Mouse (Mus musculus) liver, embryonic 15.5 days (tissue): ENCODE data around the gene Ptpn22. TPM values are rescaled to one million over a fixed set of nuclear protein-coding genes. Genes with fewer than 3 reads are reported as not detected.
"Not testable (repeated sequence)": the region's sequence is repeated elsewhere in the genome, so short reads cannot be mapped to it uniquely, and the experiment has no call there.

ENCODE experiments used
- ATAC-seq: fragments of 200-750 bp; cut with Nextera tagmentation; 2 replicates; pipeline ENCODE4 v1.8.0; 2017; ENCODE audit warnings: moderate number of reproducible peaks, mild to moderate bottlenecking, moderate library complexity; ENCODE audit not compliant: insufficient read depth
- H3K27ac ChIP-seq: fragments of 300-500 bp; sonication (generic); replicated peaks from 2 replicates; pipeline ENCODE4 v1.5.1; 2015; ENCODE audit warnings: mild to moderate bottlenecking, inconsistent platforms
- H3K27me3 ChIP-seq: fragments of 300-500 bp; sonication (generic); 2 replicates; pipeline ENCODE4 v1.6.1; 2015; ENCODE audit warnings: mild to moderate bottlenecking, inconsistent platforms
- H3K36me3 ChIP-seq: fragments of 300-500 bp; sonication (generic); replicated peaks from 2 replicates; pipeline ENCODE4 v1.6.1; 2015; ENCODE audit warnings: moderate library complexity, mild to moderate bottlenecking, inconsistent platforms
- H3K4me1 ChIP-seq: fragments of 300-500 bp; sonication (generic); replicated peaks from 2 replicates; pipeline ENCODE4 v1.6.1; 2015; ENCODE audit warnings: inconsistent platforms
- H3K4me2 ChIP-seq: fragments of 300-500 bp; sonication (generic); 2 replicates; pipeline ENCODE4 v1.6.1; 2015; ENCODE audit warnings: moderate library complexity, mild to moderate bottlenecking, inconsistent platforms
- H3K4me3 ChIP-seq: fragments of 300-500 bp; sonication (generic); replicated peaks from 2 replicates; pipeline ENCODE4 v1.5.1; 2015; ENCODE audit warnings: mild to moderate bottlenecking, inconsistent platforms
- H3K9ac ChIP-seq: fragments of 300-500 bp; sonication (generic); 2 replicates; pipeline ENCODE4 v1.6.1; 2015; ENCODE audit warnings: moderate library complexity, mild to moderate bottlenecking, inconsistent platforms
- H3K9me3 ChIP-seq: fragments of 300-500 bp; sonication (generic); replicated peaks from 2 replicates; pipeline ENCODE4 v1.6.1; 2016; ENCODE audit warnings: inconsistent platforms
- WGBS: fragments of 180-500 bp; shearing (Covaris S2); methylation state at CpG from one replicate; pipeline ENCODE4 v1.1.7; 2015; ENCODE audit warnings: mixed read lengths; ENCODE audit not compliant: insufficient replicate concordance; 5-methylcytosine and 5-hydroxymethylcytosine counted together
- polyA plus RNA-seq: library from polyadenylated mRNA; unstranded; fragments of >200 nt; fragmentation: Nextera tagmentation; extraction: Ambion mirVana; gene quantifications from 2 replicates; pipeline ENCODE4 v1.2.1, GENCODE M21; 2015

The Ptpn22 gene
- 3.5 and 4.1 TPM in 2 replicates for polyA plus RNA-seq

DNA sequence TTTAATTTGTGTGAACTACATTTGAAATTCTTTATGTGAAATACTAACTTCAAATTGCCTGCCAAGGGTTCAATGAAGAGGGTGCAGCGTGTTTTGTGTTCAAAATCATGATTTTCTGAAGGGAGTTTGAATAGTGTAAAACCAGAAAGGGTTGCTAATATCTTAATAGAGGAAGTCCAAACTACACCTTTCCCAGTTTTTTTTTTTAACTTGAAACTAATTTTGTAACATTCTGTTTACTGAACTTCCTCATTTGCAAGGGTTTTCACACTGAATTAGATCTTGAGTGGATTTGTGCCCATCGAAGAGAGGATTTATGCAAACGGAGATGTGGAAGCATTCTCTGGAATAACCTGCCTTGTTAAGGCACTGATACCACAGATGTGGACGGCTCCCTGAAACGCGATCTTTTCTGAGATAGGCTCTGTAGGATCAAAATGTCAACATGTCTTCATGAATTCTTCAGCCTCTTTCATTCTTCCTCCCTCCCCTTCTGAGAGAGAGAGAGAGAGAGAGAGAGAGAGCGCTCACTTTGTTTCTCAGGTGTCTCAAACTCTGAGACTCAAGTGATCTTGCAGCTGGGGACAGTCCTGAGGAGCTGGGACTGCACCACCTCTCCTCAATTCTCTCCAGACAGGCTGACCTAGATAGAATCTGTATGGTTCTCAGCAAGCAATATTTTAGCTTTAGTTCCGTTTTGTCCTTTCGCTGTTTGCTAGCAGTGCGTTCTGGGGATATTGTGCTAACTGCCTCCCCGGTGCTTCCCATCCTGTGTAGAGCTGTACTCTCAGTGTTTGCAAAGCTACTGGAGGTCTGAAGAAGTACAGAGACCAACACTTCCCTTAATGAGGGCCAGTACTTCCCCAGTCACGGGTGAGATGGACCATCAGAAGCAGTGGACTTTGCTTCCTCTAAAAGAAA lies at the start of gene Ptpn22:
Gene Ptpn22, plus strand, starts transcription at position 915 of the 921 bp plus-strand sequence.
- Histone ChIP-seq H3K27ac (peak within 1 kb of the TSS; percentile 72), H3K9ac (no peak within 1 kb of the TSS), H3K4me2 (peak within 1 kb of the TSS; percentile 39), H3K9me3 (no peaks in the 10 kb centered on the region), H3K36me3 (no peaks in the 10 kb centered on the region), H3K4me3 (peak within 1 kb of the TSS; percentile 26), H3K4me1 (peaks cover 4% of the 10 kb centered on the region; the same call in 1 of the 2 replicates), H3K27me3 (no peaks in the 10 kb centered on the region)
- 0 out of 2 replicates have a peak, but pooled peaks have one; percentile 60 for ATAC-seq
- WGBS: 22% methylated on average over 12 of the region's 12 CpGs

DNA sequence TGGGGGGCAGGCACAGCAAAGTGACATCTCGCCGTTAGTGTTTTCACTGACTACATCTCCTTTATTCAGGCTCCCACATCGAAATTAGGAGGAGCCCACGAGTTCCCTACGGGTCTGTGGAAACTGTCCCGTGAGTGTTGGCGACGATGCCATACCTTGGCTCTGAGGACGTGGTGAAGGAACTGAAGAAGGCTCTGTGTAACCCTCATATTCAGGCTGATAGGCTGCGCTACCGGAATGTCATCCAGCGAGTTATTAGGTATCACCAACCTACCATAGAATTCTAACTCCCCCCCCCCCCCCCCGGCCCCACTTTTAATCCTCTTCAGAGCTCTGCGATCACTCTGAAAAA lies 49.8 kb upstream of the Ptpn22 start:
- Histone ChIP-seq H3K4me3 (peak overlapping the region; percentile 89), H3K36me3 (peaks cover 52% of the 10 kb centered on the region), H3K4me2 (peak overlapping the region; percentile 70), H3K9ac (peak overlapping the region; percentile 90), H3K27ac (peak overlapping the region; percentile 98), H3K4me1 (peaks cover 54% of the 10 kb centered on the region), H3K27me3 (no peaks in the 10 kb centered on the region), H3K9me3 (no peaks in the 10 kb centered on the region)
- ATAC-seq: peak; percentile 60
- WGBS: 3% methylated on average over 14 of the region's 14 CpGs

DNA sequence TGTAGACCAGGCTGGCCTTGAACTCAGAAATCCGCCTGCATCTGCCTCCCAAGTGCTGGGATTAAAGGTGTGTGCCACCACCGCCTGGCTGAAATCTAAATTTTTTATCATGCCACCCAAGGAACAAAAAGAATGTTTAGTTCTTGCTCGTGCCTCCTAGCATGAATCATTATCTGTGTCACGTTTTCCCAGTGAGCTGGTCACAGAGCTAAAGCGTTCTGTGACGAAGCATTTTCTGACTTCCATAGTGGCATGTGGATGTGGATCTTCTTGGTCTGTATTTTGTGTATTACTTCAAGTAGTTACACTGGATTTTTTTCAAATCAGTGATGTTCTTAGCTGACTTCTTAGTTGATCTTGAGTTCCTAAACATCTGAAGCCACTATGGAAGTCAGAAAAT lies 48.6 kb upstream of the Ptpn22 start:
- no peak for ATAC-seq
- Histone ChIP-seq H3K4me3 (peak overlapping the region; percentile 89), H3K4me2 (peak overlapping the region; percentile 70), H3K9ac (peak overlapping the region; percentile 90; the same call in 1 of the 2 replicates), H3K36me3 (peaks cover 52% of the 10 kb centered on the region), H3K4me1 (peaks cover 45% of the 10 kb centered on the region), H3K27ac (peak overlapping the region; percentile 98), H3K27me3 (no peaks in the 10 kb centered on the region), H3K9me3 (no peaks in the 10 kb centered on the region)
- 62% methylated on average over 6 of the region's 6 CpGs for WGBS

DNA sequence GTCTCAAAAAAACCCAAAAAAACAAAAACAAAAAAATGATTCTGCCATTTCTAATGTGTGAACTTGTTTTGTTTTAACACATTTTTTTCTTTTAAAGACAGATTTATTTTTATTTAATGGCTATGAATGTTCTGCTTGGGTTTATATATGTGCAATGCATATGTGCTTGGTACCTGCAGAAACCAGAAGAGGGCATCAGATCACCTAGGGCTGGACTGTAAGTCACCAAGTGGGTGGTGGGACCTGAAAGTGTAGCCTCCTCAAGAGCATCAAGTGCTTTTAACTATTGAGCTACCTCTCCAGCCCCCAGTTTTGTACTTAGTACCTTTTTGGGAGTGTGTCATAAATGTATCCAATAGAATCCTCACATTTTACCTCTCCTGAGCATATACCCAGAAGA lies 32.0 kb upstream of the Ptpn22 start:
- no peak for ATAC-seq
- H3K9ac ChIP-seq: no peak overlapping the region
- H3K9me3 ChIP-seq: no peaks in the 10 kb centered on the region
- H3K4me1 ChIP-seq: peaks cover 12% of the 10 kb centered on the region
- H3K27me3 ChIP-seq: no peaks in the 10 kb centered on the region
- no peak overlapping the region for H3K4me3 ChIP-seq
- peaks cover 11% of the 10 kb centered on the region for H3K36me3 ChIP-seq
- no peak overlapping the region for H3K4me2 ChIP-seq
- H3K27ac ChIP-seq: no peak overlapping the region

DNA sequence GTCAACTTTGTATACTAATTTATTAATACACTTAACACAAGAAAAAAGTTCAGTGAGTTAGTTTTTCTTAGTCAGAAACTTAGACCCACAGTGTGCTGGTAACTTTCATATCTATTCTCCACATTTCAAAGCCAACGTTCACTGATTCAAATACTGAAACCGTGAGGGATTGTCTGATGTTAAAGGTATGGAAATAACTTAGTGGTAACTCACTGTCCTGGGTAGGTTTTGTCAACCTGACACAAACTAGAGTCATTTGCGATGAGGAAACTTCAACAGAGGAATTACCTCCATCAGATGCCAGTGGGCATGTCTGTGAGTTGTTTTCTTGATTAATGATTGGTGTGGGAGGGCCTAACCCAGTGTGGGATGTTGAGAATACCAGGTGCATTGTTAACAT lies 30.6 kb upstream of the Ptpn22 start:
- H3K36me3 ChIP-seq: no peaks in the 10 kb centered on the region
- H3K27me3 ChIP-seq: no peaks in the 10 kb centered on the region
- no peak for ATAC-seq
- no peak overlapping the region for H3K27ac ChIP-seq
- no peak overlapping the region for H3K4me2 ChIP-seq
- peaks cover 19% of the 10 kb centered on the region for H3K4me1 ChIP-seq
- no peak overlapping the region for H3K9ac ChIP-seq
- WGBS: 81% methylated on average over 3 of the region's 3 CpGs
- no peak overlapping the region for H3K4me3 ChIP-seq
- H3K9me3 ChIP-seq: no peaks in the 10 kb centered on the region

DNA sequence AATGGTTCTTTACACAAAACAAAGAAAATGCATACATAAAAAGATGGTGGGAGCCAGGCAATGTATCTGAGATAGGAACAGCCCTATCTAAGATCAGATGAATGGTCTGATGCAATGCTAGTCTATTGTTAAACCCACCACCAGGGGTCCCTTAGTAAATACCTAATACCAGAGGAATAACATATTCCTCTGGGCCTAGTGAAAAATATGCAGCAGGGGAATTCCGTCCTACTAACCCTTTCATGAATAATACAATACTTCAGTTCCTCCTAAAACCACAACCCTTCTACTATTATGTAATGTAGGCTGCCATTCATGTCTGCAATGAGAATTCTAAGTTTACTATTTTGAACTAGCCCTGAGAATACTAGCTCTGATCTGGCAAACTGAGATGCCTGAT lies 28.9 kb upstream of the Ptpn22 start:
- H3K4me3 ChIP-seq, H3K4me2 ChIP-seq, H3K36me3 ChIP-seq, H3K9ac ChIP-seq, H3K27ac ChIP-seq, H3K27me3 ChIP-seq, ATAC-seq, H3K9me3 ChIP-seq: not testable (repeated sequence)
- WGBS: 74% methylated on average over 1 of the region's 1 CpGs
- peaks cover 19% of the 10 kb centered on the region for H3K4me1 ChIP-seq

DNA sequence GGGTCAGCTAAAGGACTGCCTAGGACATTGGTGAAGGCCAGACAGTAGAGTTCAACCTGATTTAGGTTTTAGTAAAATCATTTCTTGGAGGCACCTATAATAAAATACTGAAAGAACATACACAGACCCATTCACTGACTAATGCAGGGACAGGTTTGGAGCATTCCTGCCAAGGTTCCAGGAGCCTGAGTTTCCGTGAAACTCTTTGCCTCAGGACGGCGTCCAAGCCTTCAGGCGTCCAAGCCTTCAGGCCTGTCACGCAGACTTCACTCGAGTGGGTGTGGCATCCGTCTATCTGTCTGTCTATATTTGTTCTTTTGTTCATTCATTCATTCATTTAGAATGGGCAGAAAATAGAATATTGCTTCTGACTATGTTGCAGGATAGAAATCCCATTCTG lies 28.4 kb upstream of the Ptpn22 start:
- no peak overlapping the region for H3K27ac ChIP-seq
- H3K9ac ChIP-seq: no peak overlapping the region
- no peaks in the 10 kb centered on the region for H3K9me3 ChIP-seq
- H3K4me3 ChIP-seq: no peak overlapping the region
- no peak for ATAC-seq
- H3K36me3 ChIP-seq: no peaks in the 10 kb centered on the region
- peaks cover 19% of the 10 kb centered on the region for H3K4me1 ChIP-seq
- WGBS: 66% methylated on average over 7 of the region's 7 CpGs
- no peak overlapping the region for H3K4me2 ChIP-seq
- no peaks in the 10 kb centered on the region for H3K27me3 ChIP-seq

DNA sequence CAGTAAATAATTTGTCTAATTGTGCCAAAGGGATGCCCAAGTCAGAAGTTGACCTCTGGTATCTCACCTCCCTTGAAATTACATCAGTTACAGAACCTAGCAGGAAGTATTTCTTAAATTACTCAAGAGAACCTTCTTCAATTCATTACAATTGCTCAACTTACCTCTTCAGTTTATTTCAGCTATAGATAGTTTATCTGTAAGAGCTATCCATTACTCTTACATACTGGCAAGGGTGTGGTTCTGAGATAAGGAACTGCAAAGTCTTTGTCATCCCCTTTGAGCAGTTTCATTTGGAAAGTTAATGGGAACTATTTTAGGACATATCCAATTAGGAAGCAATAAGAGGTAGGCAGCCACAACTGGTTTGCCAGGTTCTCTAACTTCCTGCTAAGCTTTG lies 27.2 kb upstream of the Ptpn22 start, which contains the start of gene Bcl2l15:
Gene Bcl2l15, plus strand, starts transcription at position 176 of the 400 bp plus-strand sequence.
- Histone ChIP-seq H3K27me3 (no peaks in the 10 kb centered on the region), H3K4me2 (peak within 1 kb of the TSS; percentile 29), H3K9ac (no peak within 1 kb of the TSS), H3K36me3 (no peaks in the 10 kb centered on the region), H3K27ac (peak within 1 kb of the TSS; percentile 16; the same call in 1 of the 2 replicates), H3K4me1 (peaks cover 19% of the 10 kb centered on the region), H3K4me3 (no peak within 1 kb of the TSS), H3K9me3 (no peaks in the 10 kb centered on the region)
- peak; percentile 56; the same call in 1 of the 2 replicates for ATAC-seq

DNA sequence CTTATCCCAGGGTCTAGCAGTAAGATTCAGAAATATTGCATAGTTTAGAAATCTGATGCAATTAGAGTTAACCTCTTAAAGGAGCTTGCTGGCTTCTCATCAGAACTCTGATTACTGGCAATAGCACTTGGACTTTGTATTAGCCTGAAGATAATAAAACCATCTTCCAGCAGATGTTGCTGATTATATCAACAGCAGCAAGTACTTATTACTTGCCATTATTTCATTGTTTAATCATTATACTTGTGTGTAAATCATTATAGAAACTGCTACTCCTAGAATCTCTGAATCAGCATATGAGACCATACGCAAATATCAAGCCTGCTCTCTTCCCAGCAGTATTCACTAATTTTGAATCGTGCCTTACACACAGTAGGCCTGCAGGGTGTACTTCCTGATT lies 25.6 kb upstream of the Ptpn22 start:
- Histone ChIP-seq H3K4me1 (peaks cover 19% of the 10 kb centered on the region), H3K4me3 (no peak overlapping the region), H3K27ac (no peak overlapping the region), H3K9me3 (no peaks in the 10 kb centered on the region), H3K4me2 (no peak overlapping the region), H3K9ac (no peak overlapping the region), H3K27me3 (no peaks in the 10 kb centered on the region), H3K36me3 (no peaks in the 10 kb centered on the region)
- 82% methylated on average over 2 of the region's 2 CpGs for WGBS
- ATAC-seq: no peak

DNA sequence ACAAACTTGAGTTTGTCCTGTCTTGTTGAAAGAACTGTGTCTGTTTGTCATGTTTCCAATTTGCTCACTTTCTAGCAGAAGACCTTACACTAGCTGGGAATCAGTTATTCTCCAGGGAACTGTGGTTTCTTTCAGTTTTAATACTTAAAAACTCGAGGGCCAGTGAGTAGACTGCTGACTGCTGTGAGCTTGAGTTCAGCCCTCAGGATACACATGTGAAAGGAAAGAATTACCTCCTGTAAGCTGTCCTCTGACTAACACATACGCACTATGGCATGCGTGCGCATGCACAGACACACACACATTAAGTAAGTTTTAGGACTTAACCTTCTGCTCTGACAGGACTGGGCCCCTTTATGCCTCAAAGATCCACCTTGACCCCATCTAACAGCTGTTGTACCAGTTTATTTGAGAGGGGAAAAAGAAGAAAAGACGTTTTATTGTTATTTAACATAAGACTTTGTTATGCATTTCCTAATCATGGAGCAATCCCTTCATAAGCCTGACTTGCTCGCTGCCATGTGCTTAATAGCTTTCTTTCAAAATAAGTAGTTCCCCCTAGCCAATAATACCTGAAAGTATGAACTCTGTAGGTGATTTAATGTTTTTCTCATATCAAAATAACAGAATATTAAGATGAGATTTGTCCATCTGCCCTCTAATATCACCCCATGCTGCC lies 24.2 kb upstream of the Ptpn22 start:
- Histone ChIP-seq H3K4me3 (no peak overlapping the region), H3K4me1 (peaks cover 19% of the 10 kb centered on the region), H3K27ac (no peak overlapping the region), H3K4me2 (no peak overlapping the region), H3K36me3 (no peaks in the 10 kb centered on the region), H3K27me3 (no peaks in the 10 kb centered on the region), H3K9ac (no peak overlapping the region), H3K9me3 (no peaks in the 10 kb centered on the region)
- no peak for ATAC-seq
- WGBS: 71% methylated on average over 6 of the region's 6 CpGs

DNA sequence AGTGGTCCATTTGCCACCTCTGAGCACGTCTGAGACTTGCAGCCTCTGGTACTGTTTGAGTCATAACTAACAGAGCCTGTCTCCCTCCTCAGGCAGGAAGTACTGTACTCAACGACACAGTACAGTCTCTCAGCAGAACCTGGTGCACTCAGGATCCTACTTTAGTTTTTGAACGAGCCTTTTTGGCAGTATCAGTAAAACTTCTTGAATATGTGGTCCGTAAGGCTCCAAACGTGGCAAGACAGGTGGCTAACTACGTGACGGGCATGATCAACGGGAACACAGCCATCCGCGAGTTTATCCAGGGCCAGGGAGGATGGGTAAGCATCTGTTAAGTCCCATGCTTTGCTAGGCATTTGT lies 23.7 kb upstream of the Ptpn22 start:
- ATAC-seq: no peak
- no peak overlapping the region for H3K4me2 ChIP-seq
- H3K36me3 ChIP-seq: no peaks in the 10 kb centered on the region
- H3K4me1 ChIP-seq: peaks cover 19% of the 10 kb centered on the region
- no peak overlapping the region for H3K27ac ChIP-seq
- H3K9ac ChIP-seq: no peak overlapping the region
- WGBS: 71% methylated on average over 10 of the region's 10 CpGs
- H3K9me3 ChIP-seq: no peaks in the 10 kb centered on the region
- H3K4me3 ChIP-seq: no peak overlapping the region
- H3K27me3 ChIP-seq: no peaks in the 10 kb centered on the region
